Mouse (Mus musculus): ENCODE data around the gene Cdc42ep3. TPM values are rescaled to one million over a fixed set of nuclear protein-coding genes. Genes with fewer than 3 reads are reported as not detected.

Cdc42ep3 gene
- 52.2 and 56.8 TPM in 2 replicates for polyA plus RNA-seq (2015; fragmentation: Nextera tagmentation; extraction: Ambion mirVana)

DNA sequence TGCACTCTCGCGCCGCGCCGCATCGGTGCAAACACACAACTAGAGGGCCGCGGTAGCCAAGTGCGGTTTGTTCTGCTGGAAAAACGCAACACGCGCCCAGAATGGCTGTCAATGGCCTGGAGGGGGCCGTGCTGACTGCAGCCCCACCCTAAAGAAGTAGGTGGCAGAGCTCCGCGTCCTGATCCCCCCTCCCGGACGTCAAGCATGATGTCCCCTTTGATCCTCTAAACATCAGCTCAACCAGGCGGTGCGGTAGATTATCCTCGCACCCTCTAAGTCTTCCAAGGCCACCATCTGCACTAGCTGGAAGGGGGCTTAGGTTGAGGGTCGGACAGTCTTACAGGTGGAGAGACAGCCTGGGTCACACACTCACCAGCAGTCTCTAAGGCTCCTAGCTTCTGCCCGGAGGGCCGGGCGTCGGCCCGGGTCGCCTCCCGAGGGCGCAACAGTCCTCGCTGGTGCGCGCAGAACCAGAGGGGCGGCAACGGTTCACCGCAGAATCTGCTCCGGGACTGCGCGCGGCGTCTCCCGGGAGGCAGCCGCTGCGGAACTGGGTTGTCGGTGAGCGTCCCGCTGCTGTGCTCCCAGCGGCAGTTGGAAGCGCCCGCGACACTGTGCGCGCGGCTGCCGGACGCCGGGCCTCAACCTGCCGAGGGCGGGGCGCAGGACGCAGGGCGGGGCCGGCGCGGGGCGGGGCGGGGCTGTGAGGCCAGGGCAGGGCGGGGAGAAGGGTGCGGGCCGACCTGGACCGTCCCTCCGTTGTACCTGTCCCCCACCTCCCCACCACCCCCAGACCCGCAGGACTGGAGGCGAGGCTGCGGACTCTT lies at the start of gene Cdc42ep3:
Gene Cdc42ep3, minus strand, starts transcription at position 648 of the 827 bp plus-strand sequence.
- Histone ChIP-seq H3K4me2 (replicated peaks; ENCODE audit: low read depth, low read length) (peak within 1 kb of the TSS; percentile 100), H3K27ac (ENCODE audit: low read length) (peak within 1 kb of the TSS; percentile 70), H3K36me3 (ENCODE audit: insufficient read depth, low read length) (no peaks in the 10 kb centered on the region), H3K9me3 (ENCODE audit: low read length) (no peaks in the 10 kb centered on the region), H3K27me3 (ENCODE audit: insufficient read depth, low read length) (peaks cover 12% of the 10 kb centered on the region; the same call in 1 of the 2 replicates), H3K4me3 (ENCODE audit: low read length) (peak within 1 kb of the TSS; percentile 74), H3K9ac (replicated peaks; ENCODE audit: low read length) (peak within 1 kb of the TSS; percentile 80), H3K4me1 (ENCODE audit: insufficient read depth, low read length) (peaks cover 10% of the 10 kb centered on the region)
- peak; percentile 93 for ATAC-seq (ENCODE audit: low FRiP score, low TSS enrichment)
- under 1% methylated on average over 52 of the region's 74 CpGs for WGBS

DNA sequence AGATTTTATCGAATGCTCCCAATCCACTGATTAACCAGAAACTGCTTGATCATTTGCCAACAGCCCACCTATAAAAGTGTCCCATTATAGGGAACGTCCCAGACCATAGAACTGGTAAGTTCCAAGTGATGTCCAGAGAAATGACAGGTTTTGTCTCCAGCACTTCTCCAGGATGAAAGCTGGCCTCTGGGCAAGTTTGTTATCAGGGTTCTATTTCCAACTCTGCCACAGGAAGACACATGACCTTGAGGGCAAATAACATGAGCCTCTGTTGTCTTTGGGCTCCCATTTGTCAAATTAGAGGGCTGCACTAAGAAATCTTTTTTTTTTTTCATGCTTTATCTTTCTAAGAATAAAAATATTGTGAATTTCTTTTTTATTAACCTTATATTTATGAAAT lies 45.5 kb upstream of the Cdc42ep3 start:
- no peak for ATAC-seq (ENCODE audit: low FRiP score, low TSS enrichment)
- no peak overlapping the region for H3K27ac ChIP-seq (ENCODE audit: low read length)
- H3K36me3 ChIP-seq (ENCODE audit: insufficient read depth, low read length): no peaks in the 10 kb centered on the region
- no peaks in the 10 kb centered on the region for H3K27me3 ChIP-seq (ENCODE audit: insufficient read depth, low read length)
- H3K9me3 ChIP-seq (ENCODE audit: low read length): no peaks in the 10 kb centered on the region
- H3K9ac ChIP-seq (replicated peaks; ENCODE audit: low read length): no peak overlapping the region
- 57% methylated on average over 2 of the region's 2 CpGs for WGBS
- H3K4me1 ChIP-seq (ENCODE audit: insufficient read depth, low read length): no peaks in the 10 kb centered on the region
- H3K4me3 ChIP-seq (ENCODE audit: low read length): no peak overlapping the region
- H3K4me2 ChIP-seq (replicated peaks; ENCODE audit: low read depth, low read length): no peak overlapping the region

DNA sequence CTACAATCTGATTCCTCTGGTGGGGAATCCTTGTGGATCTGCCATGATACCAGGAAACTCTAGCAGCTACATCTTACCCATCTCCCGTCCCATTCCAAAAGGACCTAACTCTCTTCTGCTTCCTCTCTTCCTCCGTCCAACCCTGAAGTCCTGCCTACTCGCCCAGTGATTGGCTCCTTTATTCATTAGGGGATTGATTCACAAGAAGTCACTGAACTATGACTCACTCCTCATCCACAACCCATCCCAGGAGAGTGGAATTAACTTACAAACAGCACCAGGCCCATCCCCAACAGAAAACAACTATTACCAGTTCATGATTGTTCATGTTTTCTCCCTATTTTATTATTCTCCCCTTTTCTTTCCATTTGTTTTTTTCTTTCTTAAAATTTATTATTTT lies 43.5 kb upstream of the Cdc42ep3 start:
- no peak overlapping the region for H3K4me3 ChIP-seq (ENCODE audit: low read length)
- 69% methylated on average over 3 of the region's 3 CpGs for WGBS
- no peak overlapping the region for H3K27ac ChIP-seq (ENCODE audit: low read length)
- no peak overlapping the region for H3K9ac ChIP-seq (replicated peaks; ENCODE audit: low read length)
- no peak for ATAC-seq (ENCODE audit: low FRiP score, low TSS enrichment)
- H3K4me2 ChIP-seq (replicated peaks; ENCODE audit: low read depth, low read length): no peak overlapping the region
- H3K9me3 ChIP-seq (ENCODE audit: low read length): no peaks in the 10 kb centered on the region
- H3K27me3 ChIP-seq (ENCODE audit: insufficient read depth, low read length): no peaks in the 10 kb centered on the region
- H3K4me1 ChIP-seq (ENCODE audit: insufficient read depth, low read length): no peaks in the 10 kb centered on the region
- H3K36me3 ChIP-seq (ENCODE audit: insufficient read depth, low read length): no peaks in the 10 kb centered on the region

- no peak for ATAC-seq (ENCODE audit: low FRiP score, low TSS enrichment)
- Histone ChIP-seq H3K4me3 (ENCODE audit: low read length) (no peak overlapping the region), H3K36me3 (ENCODE audit: insufficient read depth, low read length) (no peaks in the 10 kb centered on the region), H3K4me1 (ENCODE audit: insufficient read depth, low read length) (no peaks in the 10 kb centered on the region), H3K4me2 (replicated peaks; ENCODE audit: low read depth, low read length) (no peak overlapping the region), H3K27me3 (ENCODE audit: insufficient read depth, low read length) (no peaks in the 10 kb centered on the region), H3K9ac (replicated peaks; ENCODE audit: low read length) (no peak overlapping the region), H3K9me3 (ENCODE audit: low read length) (no peaks in the 10 kb centered on the region), H3K27ac (ENCODE audit: low read length) (no peak overlapping the region)
- WGBS: 80% methylated on average over 5 of the region's 5 CpGs
Observed at GRCm38 (mm10) chr17:79394799-79395198, 39.9 kb upstream of the Cdc42ep3 start.

GRCm38 (mm10) chr17:79393886-79394285 lies 39.0 kb upstream of the Cdc42ep3 start:
- no peaks in the 10 kb centered on the region for H3K36me3 ChIP-seq (ENCODE audit: insufficient read depth, low read length)
- H3K9ac ChIP-seq (replicated peaks; ENCODE audit: low read length): no peak overlapping the region
- H3K4me2 ChIP-seq (replicated peaks; ENCODE audit: low read depth, low read length): no peak overlapping the region
- WGBS: 72% methylated on average over 7 of the region's 7 CpGs
- no peak overlapping the region for H3K27ac ChIP-seq (ENCODE audit: low read length)
- no peak overlapping the region for H3K4me3 ChIP-seq (ENCODE audit: low read length)
- no peaks in the 10 kb centered on the region for H3K4me1 ChIP-seq (ENCODE audit: insufficient read depth, low read length)
- no peaks in the 10 kb centered on the region for H3K27me3 ChIP-seq (ENCODE audit: insufficient read depth, low read length)
- ATAC-seq (ENCODE audit: low FRiP score, low TSS enrichment): no peak
- no peaks in the 10 kb centered on the region for H3K9me3 ChIP-seq (ENCODE audit: low read length)

- no peak overlapping the region for H3K4me2 ChIP-seq (replicated peaks; ENCODE audit: low read depth, low read length)
- H3K4me1 ChIP-seq (ENCODE audit: insufficient read depth, low read length): no peaks in the 10 kb centered on the region
- H3K27ac ChIP-seq (ENCODE audit: low read length): no peak overlapping the region
- H3K9ac ChIP-seq (replicated peaks; ENCODE audit: low read length): no peak overlapping the region
- H3K4me3 ChIP-seq (ENCODE audit: low read length): no peak overlapping the region
- H3K27me3 ChIP-seq (ENCODE audit: insufficient read depth, low read length): no peaks in the 10 kb centered on the region
- 68% methylated on average over 8 of the region's 8 CpGs for WGBS
- no peaks in the 10 kb centered on the region for H3K9me3 ChIP-seq (ENCODE audit: low read length)
- H3K36me3 ChIP-seq (ENCODE audit: insufficient read depth, low read length): no peaks in the 10 kb centered on the region
- ATAC-seq (ENCODE audit: low FRiP score, low TSS enrichment): no peak
Observed at GRCm38 (mm10) chr17:79387465-79388066, 32.7 kb upstream of the Cdc42ep3 start.

- 61% methylated on average over 3 of the region's 3 CpGs for WGBS
Observed at GRCm38 (mm10) chr17:79381485-79381884, 26.6 kb upstream of the Cdc42ep3 start.

DNA sequence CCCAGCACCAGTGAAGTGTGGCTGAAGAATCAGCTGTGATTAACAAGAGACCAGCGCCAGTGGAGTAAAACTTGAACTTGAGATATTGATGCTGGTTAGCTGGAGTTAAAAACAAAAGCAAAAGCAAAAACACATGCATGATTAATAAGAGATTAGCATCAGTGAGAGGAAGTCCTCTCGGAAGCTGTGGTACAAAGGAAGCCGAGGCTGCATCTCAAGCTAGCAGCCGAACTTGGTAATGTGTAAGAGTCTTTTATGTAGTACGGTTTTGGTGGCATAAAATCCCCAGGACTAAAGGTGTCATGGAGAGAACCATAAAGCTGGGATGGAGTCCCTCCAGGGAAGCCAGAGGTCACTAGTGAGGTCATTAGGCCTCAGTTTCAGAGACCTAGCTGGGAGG lies 24.3 kb upstream of the Cdc42ep3 start:
- no peak overlapping the region for H3K4me2 ChIP-seq (replicated peaks; ENCODE audit: low read depth, low read length)
- WGBS: 21% methylated on average over 5 of the region's 5 CpGs
- no peaks in the 10 kb centered on the region for H3K36me3 ChIP-seq (ENCODE audit: insufficient read depth, low read length)
- no peaks in the 10 kb centered on the region for H3K4me1 ChIP-seq (ENCODE audit: insufficient read depth, low read length)
- no peak overlapping the region for H3K27ac ChIP-seq (ENCODE audit: low read length)
- H3K9ac ChIP-seq (replicated peaks; ENCODE audit: low read length): no peak overlapping the region
- H3K4me3 ChIP-seq (ENCODE audit: low read length): no peak overlapping the region
- no peaks in the 10 kb centered on the region for H3K9me3 ChIP-seq (ENCODE audit: low read length)
- no peak for ATAC-seq (ENCODE audit: low FRiP score, low TSS enrichment)
- no peaks in the 10 kb centered on the region for H3K27me3 ChIP-seq (ENCODE audit: insufficient read depth, low read length)

More at GRCm38 (mm10) chr17:79381485-79381884, 26.6 kb upstream of the Cdc42ep3 start:
- Histone ChIP-seq H3K27me3 (ENCODE audit: insufficient read depth, low read length) (no peaks in the 10 kb centered on the region), H3K4me3 (ENCODE audit: low read length) (no peak overlapping the region), H3K27ac (ENCODE audit: low read length) (no peak overlapping the region), H3K4me1 (ENCODE audit: insufficient read depth, low read length) (no peaks in the 10 kb centered on the region), H3K9ac (replicated peaks; ENCODE audit: low read length) (no peak overlapping the region), H3K4me2 (replicated peaks; ENCODE audit: low read depth, low read length) (no peak overlapping the region), H3K9me3 (ENCODE audit: low read length) (no peaks in the 10 kb centered on the region), H3K36me3 (ENCODE audit: insufficient read depth, low read length) (no peaks in the 10 kb centered on the region)
- no peak for ATAC-seq (ENCODE audit: low FRiP score, low TSS enrichment)

- Histone ChIP-seq H3K27me3 (ENCODE audit: insufficient read depth, low read length) (no peaks in the 10 kb centered on the region), H3K4me3 (ENCODE audit: low read length) (no peak overlapping the region), H3K9ac (replicated peaks; ENCODE audit: low read length) (no peak overlapping the region), H3K4me1 (ENCODE audit: insufficient read depth, low read length) (no peaks in the 10 kb centered on the region), H3K27ac (ENCODE audit: low read length) (no peak overlapping the region), H3K9me3 (ENCODE audit: low read length) (no peaks in the 10 kb centered on the region), H3K36me3 (ENCODE audit: insufficient read depth, low read length) (no peaks in the 10 kb centered on the region), H3K4me2 (replicated peaks; ENCODE audit: low read depth, low read length) (no peak overlapping the region)
- 79% methylated on average over 6 of the region's 6 CpGs for WGBS
- ATAC-seq (ENCODE audit: low FRiP score, low TSS enrichment): no peak
Observed at GRCm38 (mm10) chr17:79376434-79377210, 21.7 kb upstream of the Cdc42ep3 start.
